Mouse (Mus musculus): ENCODE results near the gene Rnf208. TPM values are rescaled to one million over a fixed set of nuclear protein-coding genes. Genes with fewer than 3 reads are reported as not detected.
"Not testable (repeated sequence)": the region's sequence is repeated elsewhere in the genome, so short reads cannot be mapped to it uniquely, and the experiment has no call there.

Rnf208 gene
- polyA plus RNA-seq, 1 experiment from 2014 or later: 21.8 TPM

DNA sequence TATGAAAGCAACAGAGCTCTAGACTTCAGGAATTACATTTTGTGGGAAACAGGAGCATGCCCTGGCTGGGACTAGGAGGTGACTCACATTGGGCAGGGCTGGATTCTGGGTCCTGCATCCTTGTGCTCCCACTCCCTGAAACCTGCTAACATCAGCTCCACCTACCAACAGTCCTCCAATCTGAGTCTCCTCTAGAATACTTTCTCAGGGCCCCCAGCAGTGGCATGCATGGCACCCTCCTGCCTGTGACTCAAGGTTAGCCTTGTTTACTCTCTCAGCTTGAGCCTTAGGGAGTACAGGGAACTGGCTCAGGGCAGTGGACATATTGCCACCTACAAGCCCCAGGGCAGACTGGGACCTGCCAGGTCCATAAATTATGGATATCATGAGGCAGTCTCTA is 3.9 kb upstream of the Rnf208 start:
- H3K27me3 ChIP-seq: peaks cover 22% of the 10 kb centered on the region
- H3K4me3 ChIP-seq (replicated peaks): no peak overlapping the region
- no peaks in the 10 kb centered on the region for H3K36me3 ChIP-seq
- no peak overlapping the region for H3K4me2 ChIP-seq
- ATAC-seq (replicated peaks; ENCODE audit: low FRiP score): no peak
- H3K9me3 ChIP-seq (replicated peaks): no peaks in the 10 kb centered on the region
- peaks cover 39% of the 10 kb centered on the region for H3K4me1 ChIP-seq
- no peak overlapping the region for H3K27ac ChIP-seq
- H3K9ac ChIP-seq: no peak overlapping the region

GRCm38 (mm10) chr2:25239766-25240165 is 2.3 kb upstream of the Rnf208 start:
- no peak for ATAC-seq (replicated peaks; ENCODE audit: low FRiP score)
- H3K27me3 ChIP-seq: peaks cover 28% of the 10 kb centered on the region
- WGBS: 79% methylated on average over 3 of the region's 3 CpGs

GRCm38 (mm10) chr2:25240310-25240709 is 1.7 kb upstream of the Rnf208 start:
- no peak; the same call in 1 of the 2 replicates for ATAC-seq (replicated peaks; ENCODE audit: low FRiP score)
- peaks cover 28% of the 10 kb centered on the region for H3K27me3 ChIP-seq
- no peaks in the 10 kb centered on the region; the same call in 1 of the 2 replicates for H3K36me3 ChIP-seq
- no peaks in the 10 kb centered on the region for H3K9me3 ChIP-seq (replicated peaks)
- peak overlapping the region; percentile 32 for H3K9ac ChIP-seq
- H3K27ac ChIP-seq: peak overlapping the region; percentile 78
- 46% methylated on average over 8 of the region's 8 CpGs for WGBS
- peak overlapping the region; percentile 99 for H3K4me2 ChIP-seq
- H3K4me1 ChIP-seq: peaks cover 38% of the 10 kb centered on the region
- H3K4me3 ChIP-seq (replicated peaks): peak overlapping the region; percentile 62

More at GRCm38 (mm10) chr2:25239766-25240165, 2.3 kb upstream of the Rnf208 start:
- no peak overlapping the region for H3K9ac ChIP-seq
- no peaks in the 10 kb centered on the region for H3K36me3 ChIP-seq
- H3K4me3 ChIP-seq (replicated peaks): no peak overlapping the region
- H3K9me3 ChIP-seq (replicated peaks): no peaks in the 10 kb centered on the region
- no peak overlapping the region for H3K27ac ChIP-seq
- no peak overlapping the region for H3K4me2 ChIP-seq
- H3K4me1 ChIP-seq: peaks cover 38% of the 10 kb centered on the region

DNA sequence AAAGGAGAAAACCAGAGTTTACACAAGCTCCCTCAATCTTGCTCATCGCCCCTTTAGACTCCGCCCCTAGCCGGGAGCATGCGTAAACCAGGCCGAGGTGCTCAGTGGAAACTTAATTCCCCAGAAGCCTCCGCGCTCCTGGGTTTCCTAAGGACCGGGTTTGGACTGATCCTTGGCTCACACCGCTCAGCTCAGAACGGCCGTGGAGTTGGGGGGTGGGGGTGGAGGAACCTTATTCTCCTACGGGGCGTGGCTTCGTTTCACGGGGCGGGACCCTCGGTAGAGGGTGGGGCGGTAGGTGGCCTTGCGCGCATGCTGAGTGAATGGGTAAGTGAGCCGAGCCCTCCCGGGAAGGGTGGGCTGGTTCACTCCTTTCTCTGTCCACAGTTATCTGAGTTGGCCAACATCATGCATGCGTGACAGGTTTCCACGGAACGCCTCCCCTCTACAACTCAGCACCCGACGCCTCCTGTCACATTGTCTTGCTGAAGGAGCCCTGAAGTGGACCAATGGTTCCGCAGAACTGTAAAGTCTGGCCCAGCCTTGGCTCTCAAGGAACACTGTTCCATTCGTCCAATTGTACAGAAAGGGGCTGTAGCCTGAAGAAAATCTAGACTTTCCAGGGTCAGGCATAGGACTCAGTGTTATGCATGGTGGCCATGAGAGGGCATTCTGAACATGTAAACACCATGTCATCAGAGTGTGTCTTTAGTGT is 1.2 kb upstream of the Rnf208 start:
- peak overlapping the region; percentile 62 for H3K4me3 ChIP-seq (replicated peaks)
- H3K4me2 ChIP-seq: peak overlapping the region; percentile 99
- H3K36me3 ChIP-seq: peaks cover under 1% of the 10 kb centered on the region; the same call in 1 of the 2 replicates
- H3K4me1 ChIP-seq: peaks cover 38% of the 10 kb centered on the region
- WGBS: 1% methylated on average over 29 of the region's 29 CpGs
- peak overlapping the region; percentile 32 for H3K9ac ChIP-seq
- H3K27ac ChIP-seq: peak overlapping the region; percentile 78
- no peaks in the 10 kb centered on the region for H3K9me3 ChIP-seq (replicated peaks)
- ATAC-seq (replicated peaks; ENCODE audit: low FRiP score): peak; percentile 85
- peaks cover 28% of the 10 kb centered on the region for H3K27me3 ChIP-seq

- Histone ChIP-seq H3K27ac (peak overlapping the region; percentile 78), H3K4me1 (peaks cover 36% of the 10 kb centered on the region), H3K9ac (no peak overlapping the region), H3K36me3 (peaks cover 6% of the 10 kb centered on the region), H3K4me3 (replicated peaks) (peak overlapping the region; percentile 62), H3K4me2 (peak overlapping the region; percentile 99), H3K9me3 (replicated peaks) (no peaks in the 10 kb centered on the region), H3K27me3 (peaks cover 28% of the 10 kb centered on the region)
- ATAC-seq (replicated peaks; ENCODE audit: low FRiP score): peak; percentile 19
- 18% methylated on average over 6 of the region's 6 CpGs for WGBS
Observed at GRCm38 (mm10) chr2:25241438-25241775, 648 bp upstream of the Rnf208 start.

- 79% methylated on average over 8 of the region's 8 CpGs for WGBS
- Histone ChIP-seq H3K4me2 (peak overlapping the region; percentile 99; the same call in 1 of the 2 replicates), H3K27ac (no peak overlapping the region), H3K4me3 (replicated peaks) (peak overlapping the region; percentile 62; the same call in 1 of the 2 replicates), H3K36me3 (peaks cover 25% of the 10 kb centered on the region), H3K4me1 (peaks cover 33% of the 10 kb centered on the region), H3K9me3 (replicated peaks) (no peaks in the 10 kb centered on the region), H3K9ac (peak overlapping the region; percentile 63; the same call in 1 of the 2 replicates), H3K27me3 (peaks cover 28% of the 10 kb centered on the region)
- no peak for ATAC-seq (replicated peaks; ENCODE audit: low FRiP score)
Observed at GRCm38 (mm10) chr2:25243342-25243741, 1.3 kb downstream of the Rnf208 start.

DNA sequence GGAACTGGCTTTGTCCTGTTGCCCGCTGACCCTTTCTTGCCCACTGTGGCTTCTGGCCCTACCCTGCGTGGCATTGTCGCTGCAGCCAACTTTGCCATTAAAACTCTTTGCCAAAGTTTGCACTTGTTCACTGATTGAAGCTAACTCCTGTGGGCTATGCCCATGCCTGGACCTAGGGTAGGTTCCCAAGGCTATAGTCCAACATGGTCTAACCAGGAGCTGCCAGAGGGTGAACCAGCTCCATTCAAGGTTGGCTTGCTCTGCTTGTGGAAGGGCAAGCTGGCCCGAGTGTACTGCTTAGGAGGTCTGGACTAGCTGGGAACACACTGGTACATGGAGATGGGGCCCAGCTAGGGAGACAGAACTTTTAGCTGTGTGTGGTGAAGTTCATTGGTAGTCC is 2.1 kb downstream of the Rnf208 start:
- Histone ChIP-seq H3K36me3 (peaks cover 32% of the 10 kb centered on the region), H3K27ac (no peak overlapping the region), H3K9ac (no peak overlapping the region), H3K4me3 (replicated peaks) (no peak overlapping the region), H3K4me2 (no peak overlapping the region), H3K27me3 (peaks cover 28% of the 10 kb centered on the region), H3K9me3 (replicated peaks) (no peaks in the 10 kb centered on the region), H3K4me1 (peaks cover 33% of the 10 kb centered on the region)
- WGBS: 89% methylated on average over 4 of the region's 4 CpGs
- no peak for ATAC-seq (replicated peaks; ENCODE audit: low FRiP score)

- Histone ChIP-seq H3K4me1 (peaks cover 19% of the 10 kb centered on the region), H3K36me3 (peaks cover 54% of the 10 kb centered on the region), H3K4me3 (replicated peaks) (no peak within 1 kb of the TSS), H3K27me3 (peaks cover 23% of the 10 kb centered on the region), H3K9ac (no peak within 1 kb of the TSS), H3K27ac (no peak within 1 kb of the TSS), H3K9me3 (replicated peaks) (no peaks in the 10 kb centered on the region), H3K4me2 (no peak within 1 kb of the TSS)
- 85% methylated on average over 10 of the region's 10 CpGs for WGBS
- ATAC-seq (replicated peaks; ENCODE audit: low FRiP score): no peak
Observed at GRCm38 (mm10) chr2:25246183-25247072, 4.4 kb downstream of the Rnf208 start, which contains the start of gene AL732309.1. Gene AL732309.1, minus strand, starts transcription at chr2:25246863.

DNA sequence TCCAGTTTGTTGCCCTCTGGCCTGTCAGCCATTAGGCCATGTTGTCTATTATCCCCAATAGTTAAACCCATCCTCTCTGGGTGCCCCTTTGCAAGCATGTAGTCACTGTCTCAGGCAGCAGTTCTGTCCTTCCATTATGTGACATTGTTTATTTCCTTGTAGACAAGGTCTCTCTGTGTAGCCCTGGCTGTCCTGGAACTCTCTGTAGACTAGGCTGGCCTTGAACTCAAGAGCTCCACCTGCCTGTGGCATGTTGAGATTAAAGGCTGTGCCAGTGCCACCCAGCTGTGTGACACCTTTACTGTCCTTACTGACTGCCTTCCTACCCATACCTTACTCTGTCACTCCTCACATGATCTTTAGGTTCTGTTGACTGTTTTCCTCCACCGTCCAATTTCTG is 10.3 kb downstream of the Rnf208 start:
- Histone ChIP-seq H3K4me3 (replicated peaks) (no peak overlapping the region), H3K9me3 (replicated peaks) (no peaks in the 10 kb centered on the region), H3K4me2 (no peak overlapping the region), H3K36me3 (peaks cover 62% of the 10 kb centered on the region), H3K27ac (no peak overlapping the region), H3K9ac (no peak overlapping the region), H3K4me1 (peaks cover 20% of the 10 kb centered on the region), H3K27me3 (no peaks in the 10 kb centered on the region)
- ATAC-seq (replicated peaks; ENCODE audit: low FRiP score): no peak
- WGBS: 88% methylated on average over 1 of the region's 1 CpGs

DNA sequence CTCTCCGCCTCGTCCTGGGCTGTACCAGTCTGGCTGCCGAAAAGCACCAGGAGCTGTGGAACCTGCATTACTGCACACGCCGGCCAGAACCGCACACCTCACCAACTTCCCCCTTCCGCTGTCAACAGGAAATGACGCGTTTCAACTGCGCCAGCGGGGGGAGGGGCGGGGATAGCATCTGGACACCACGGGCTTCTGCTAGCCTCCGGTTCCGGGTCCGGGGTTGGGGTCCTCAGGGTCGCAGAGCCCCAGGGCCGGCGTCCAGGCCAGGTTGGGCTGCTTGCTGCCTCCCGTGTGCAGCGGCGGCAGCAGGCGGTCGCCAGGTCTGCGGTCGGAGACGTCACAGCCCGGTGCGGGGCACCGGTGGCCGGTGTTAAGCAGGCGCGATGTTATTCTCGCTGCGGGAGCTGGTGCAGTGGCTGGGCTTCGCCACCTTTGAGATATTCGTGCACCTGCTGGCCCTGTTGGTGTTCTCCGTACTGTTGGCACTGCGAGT is 13.3 kb downstream of the Rnf208 start, which contains the start of gene Tmem203:
Gene Tmem203, plus strand, starts transcription at position 156 of the 496 bp plus-strand sequence.
- ATAC-seq (replicated peaks; ENCODE audit: low FRiP score): peak; percentile 82
- H3K4me3 ChIP-seq (replicated peaks): peak within 1 kb of the TSS; percentile 75
- peak within 1 kb of the TSS; percentile 84 for H3K9ac ChIP-seq
- peaks cover 33% of the 10 kb centered on the region for H3K36me3 ChIP-seq
- H3K4me1 ChIP-seq: peaks cover 20% of the 10 kb centered on the region
- WGBS: under 1% methylated on average over 39 of the region's 39 CpGs
- H3K27ac ChIP-seq: peak within 1 kb of the TSS; percentile 81
- H3K27me3 ChIP-seq: no peaks in the 10 kb centered on the region
- no peaks in the 10 kb centered on the region for H3K9me3 ChIP-seq (replicated peaks)
- H3K4me2 ChIP-seq: peak within 1 kb of the TSS; percentile 89

DNA sequence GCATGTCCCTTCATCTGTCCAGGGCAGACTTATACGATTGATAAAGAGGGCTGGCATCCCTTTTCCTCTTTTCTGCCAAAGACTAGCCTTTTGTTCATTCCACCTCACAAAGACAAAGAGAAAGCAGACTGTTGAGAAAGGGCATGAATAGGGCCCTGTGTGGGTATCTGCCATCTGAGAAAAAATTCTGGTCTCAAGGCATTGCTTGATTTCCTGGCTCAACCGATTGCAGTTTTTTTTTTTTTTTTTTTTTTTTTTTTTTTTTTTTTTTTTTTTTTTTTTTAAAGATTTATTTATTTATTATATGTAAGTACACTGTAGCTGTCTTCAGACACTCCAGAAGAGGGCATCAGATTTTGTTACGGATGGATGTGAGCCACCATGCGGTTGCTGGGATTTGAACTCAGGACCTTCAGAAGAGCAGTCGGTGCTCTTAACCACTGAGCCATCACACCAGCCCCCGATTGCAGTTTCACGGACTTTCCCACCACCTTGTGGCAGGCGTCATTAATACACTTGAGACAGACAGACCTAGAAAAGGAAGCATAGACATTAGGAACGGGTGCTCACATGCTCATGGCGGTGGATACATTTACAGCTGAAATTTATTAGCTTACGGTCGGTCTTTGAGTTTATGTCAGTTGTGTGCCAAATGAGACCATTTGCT is 14.5 kb downstream of the Rnf208 start:
- not testable (repeated sequence) for H3K9me3 ChIP-seq (replicated peaks); H3K27me3 ChIP-seq; ATAC-seq (replicated peaks; ENCODE audit: low FRiP score); H3K27ac ChIP-seq
- Histone ChIP-seq H3K4me3 (replicated peaks) (peak overlapping the region; percentile 75), H3K9ac (peak overlapping the region; percentile 84; the same call in 1 of the 2 replicates), H3K4me2 (peak overlapping the region; percentile 89), H3K4me1 (peaks cover 20% of the 10 kb centered on the region), H3K36me3 (peaks cover 21% of the 10 kb centered on the region)
- 56% methylated on average over 12 of the region's 12 CpGs for WGBS
